Mouse (Mus musculus): ENCODE data around the gene Slc45a1.

Gene Slc45a1

DNA sequence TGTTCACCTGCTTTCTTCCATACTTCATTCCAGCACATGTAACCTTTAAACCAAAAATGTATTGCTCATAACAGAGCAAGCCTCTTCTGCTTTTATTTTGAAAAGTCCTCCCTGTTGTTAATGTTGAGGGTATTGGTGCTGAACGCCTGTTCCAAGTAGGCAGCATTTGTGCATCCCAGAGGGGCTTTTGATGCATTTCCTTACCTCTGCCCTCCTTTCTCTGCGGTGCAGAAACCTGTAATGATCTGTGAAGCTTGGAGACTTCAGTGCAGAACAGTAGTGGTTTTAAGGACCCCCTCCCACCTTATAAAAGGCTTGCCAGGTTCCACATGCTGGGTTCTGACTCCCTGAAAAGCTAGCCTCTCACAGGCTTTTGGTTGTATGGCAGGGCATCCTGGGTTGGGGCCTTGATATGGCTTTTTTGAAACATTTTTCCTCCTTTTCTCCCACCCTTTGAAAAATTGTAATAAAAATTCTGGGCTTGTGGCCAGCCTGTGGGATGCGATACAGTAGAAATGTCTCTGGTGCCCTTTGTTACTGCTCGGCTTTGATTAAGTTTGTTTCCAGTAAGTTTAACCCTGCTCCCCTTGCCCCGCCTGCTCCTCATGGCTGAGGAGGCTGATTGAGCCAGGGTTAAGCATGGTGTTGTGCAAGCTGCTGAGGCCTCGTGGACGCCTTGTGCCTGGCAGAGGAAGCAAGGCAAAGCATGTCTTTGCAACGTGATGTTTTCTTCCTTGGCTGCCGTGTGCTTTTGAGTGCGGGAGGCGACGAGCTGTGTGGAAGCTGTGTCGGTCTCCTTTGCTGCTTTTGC lies 68.8 kb downstream of the Slc45a1 start:
- in situ Hi-C loops (cut with MboI, MseI): no loop called here

GRCm38 (mm10) chr4:150581931-150582723 lies 69.8 kb downstream of the Slc45a1 start:
- in situ Hi-C loops (cut with MboI, MseI): no loop called here
